Mouse (Mus musculus) neutrophil, adult 5-6 weeks (primary cell): ENCODE data around the gene Sirpa. TPM values are rescaled to one million over a fixed set of nuclear protein-coding genes. Genes with fewer than 3 reads are reported as not detected.

Source experiments
- ATAC-seq: fragments of 151-379, 151-347 bp; 2 replicates; pipeline ENCODE4 v1.8.0; 2017; ENCODE audit warnings: mild to moderate bottlenecking, moderate TSS enrichment; ENCODE audit not compliant: insufficient number of reproducible peaks, poor library complexity, low FRiP score, severe bottlenecking; ENCODE audit errors: extremely low read depth
- total RNA-seq: library from RNA; stranded (forward); fragments of 200-1000 nt; gene quantifications from 2 replicates; pipeline ENCODE4 v1.2.3, GENCODE M21; 2017

The Sirpa gene
- total RNA-seq, 1 experiment from 2014 or later: 376 TPM

- no peak for ATAC-seq
Measured at GRCm38 (mm10) chr2:129627811-129628210, 35.2 kb downstream of the Sirpa start.

- ATAC-seq: no peak
Measured at GRCm38 (mm10) chr2:129628456-129629185, 36.0 kb downstream of the Sirpa start.

DNA sequence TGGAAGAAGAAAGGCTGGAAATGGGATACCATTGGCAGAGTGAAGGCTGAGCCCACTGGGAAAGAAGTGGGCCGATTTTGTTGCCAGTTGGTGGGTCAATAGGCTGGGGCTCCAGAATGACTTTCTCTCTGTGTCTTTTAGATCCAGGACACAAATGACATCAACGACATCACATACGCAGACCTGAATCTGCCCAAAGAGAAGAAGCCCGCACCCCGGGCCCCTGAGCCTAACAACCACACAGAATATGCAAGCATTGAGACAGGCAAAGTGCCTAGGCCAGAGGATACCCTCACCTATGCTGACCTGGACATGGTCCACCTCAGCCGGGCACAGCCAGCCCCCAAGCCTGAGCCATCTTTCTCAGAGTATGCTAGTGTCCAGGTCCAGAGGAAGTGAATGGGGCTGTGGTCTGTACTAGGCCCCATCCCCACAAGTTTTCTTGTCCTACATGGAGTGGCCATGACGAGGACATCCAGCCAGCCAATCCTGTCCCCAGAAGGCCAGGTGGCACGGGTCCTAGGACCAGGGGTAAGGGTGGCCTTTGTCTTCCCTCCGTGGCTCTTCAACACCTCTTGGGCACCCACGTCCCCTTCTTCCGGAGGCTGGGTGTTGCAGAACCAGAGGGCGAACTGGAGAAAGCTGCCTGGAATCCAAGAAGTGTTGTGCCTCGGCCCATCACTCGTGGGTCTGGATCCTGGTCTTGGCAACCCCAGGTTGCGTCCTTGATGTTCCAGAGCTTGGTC, 37.3 kb downstream of the Sirpa start:
- ATAC-seq: no peak

GRCm38 (mm10) chr2:129630532-129630886, 37.9 kb downstream of the Sirpa start:
- ATAC-seq: no peak

DNA sequence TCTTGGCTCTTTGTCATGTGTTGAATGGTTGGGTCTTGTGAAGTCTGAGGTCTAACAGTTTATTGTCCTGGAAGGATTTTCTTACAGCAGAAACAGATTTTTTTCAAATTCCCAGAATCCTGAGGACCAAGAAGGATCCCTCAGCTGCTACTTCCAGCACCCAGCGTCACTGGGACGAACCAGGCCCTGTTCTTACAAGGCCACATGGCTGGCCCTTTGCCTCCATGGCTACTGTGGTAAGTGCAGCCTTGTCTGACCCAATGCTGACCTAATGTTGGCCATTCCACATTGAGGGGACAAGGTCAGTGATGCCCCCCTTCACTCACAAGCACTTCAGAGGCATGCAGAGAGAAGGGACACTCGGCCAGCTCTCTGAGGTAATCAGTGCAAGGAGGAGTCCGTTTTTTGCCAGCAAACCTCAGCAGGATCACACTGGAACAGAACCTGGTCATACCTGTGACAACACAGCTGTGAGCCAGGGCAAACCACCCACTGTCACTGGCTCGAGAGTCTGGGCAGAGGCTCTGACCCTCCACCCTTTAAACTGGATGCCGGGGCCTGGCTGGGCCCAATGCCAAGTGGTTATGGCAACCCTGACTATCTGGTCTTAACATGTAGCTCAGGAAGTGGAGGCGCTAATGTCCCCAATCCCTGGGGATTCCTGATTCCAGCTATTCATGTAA, 38.5 kb downstream of the Sirpa start:
- no peak for ATAC-seq

GRCm38 (mm10) chr2:129632324-129632723, 39.7 kb downstream of the Sirpa start:
- ATAC-seq: no peak

DNA sequence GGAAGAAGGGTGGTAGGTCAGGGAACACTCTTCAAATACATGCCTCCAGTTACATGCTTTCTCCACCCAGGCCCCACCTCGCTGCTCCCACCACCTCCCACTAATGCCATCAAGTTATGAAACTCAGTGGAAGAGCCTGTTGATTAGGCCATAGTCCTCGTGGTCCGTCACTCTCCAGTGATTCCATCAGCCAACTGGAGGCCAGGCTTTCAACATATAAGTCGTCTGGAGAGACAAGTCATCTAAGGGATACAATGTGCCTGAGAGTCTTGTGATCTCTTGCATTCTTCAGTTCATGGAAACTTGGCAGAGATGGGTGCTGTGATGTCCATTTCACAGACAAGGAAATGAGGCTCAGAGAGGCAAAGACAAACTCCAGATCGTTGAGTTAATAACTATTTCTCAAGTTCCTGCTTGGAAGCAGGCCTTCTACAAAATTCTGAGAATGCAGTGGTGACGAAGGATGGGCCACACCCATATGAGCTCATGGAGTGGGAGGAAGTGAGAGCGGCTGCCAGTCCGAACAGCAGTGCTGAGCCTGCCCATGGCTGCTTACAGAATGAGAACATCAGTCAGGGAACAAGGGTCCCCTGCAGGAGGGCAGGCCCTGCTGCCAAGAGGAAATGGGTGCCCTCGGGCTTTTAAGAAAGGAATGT, 40.6 kb downstream of the Sirpa start:
- ATAC-seq: peak; percentile 83

- no peak for ATAC-seq
Measured at GRCm38 (mm10) chr2:129633982-129634381, 41.3 kb downstream of the Sirpa start.

DNA sequence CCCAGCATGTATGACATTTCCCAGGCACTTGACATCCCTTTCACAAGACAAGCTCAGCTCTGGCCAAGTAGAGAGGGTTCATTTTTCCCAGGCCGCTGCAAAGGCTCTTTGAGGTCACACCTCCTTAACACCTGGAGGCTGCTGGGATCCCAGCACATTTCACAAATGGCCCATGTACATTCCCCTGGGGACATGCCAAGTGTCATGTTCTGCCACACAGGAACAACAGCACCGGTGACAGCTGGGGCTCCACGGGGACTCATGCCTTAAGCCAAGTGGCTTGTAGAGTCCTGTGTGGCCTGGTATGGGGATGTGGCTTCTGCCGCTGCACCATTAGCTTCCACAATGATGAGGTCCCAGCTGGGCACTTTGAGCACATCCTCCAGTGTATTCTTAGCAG, 60.0 kb downstream of the Sirpa start:
- ATAC-seq: no peak

DNA sequence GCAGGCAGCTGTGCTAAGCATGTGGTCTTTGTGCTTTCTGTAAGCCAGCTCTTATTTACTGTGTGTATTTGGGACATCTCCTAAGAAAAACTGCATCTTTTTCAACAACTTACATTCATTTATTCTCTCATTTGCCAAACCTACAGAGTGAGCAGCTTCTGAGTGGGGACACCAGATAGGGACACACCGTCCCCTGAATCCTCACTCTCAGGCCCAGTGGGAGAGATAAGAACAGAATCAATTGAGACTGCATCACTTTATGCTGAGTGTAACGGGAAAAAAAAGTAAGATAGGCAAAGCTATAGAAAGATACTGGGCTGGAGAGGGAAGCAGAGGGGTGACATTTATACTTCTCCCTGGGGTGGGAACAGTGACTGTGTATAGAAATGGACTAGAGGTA, 61.0 kb downstream of the Sirpa start:
- ATAC-seq: no peak

GRCm38 (mm10) chr2:129654233-129654950, 61.8 kb downstream of the Sirpa start:
- no peak for ATAC-seq

DNA sequence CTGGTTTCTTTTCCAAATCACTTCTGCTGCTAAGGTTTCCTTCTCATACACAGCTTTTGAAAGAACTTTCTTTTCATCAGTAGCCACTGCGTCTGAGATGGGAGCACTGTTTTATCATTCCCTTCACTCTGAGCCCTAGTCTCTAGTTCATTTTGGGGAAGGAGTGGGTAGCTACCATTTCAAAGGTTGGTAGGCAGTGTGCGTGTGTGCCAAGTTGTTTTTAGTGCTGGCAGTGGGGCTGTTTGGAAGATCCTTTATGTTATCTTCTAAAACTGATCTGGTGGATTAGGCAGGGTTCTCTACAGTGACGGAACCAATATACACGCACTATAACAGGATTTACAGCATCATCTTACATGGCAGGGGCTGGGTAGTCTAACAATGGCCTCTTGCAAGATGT, 62.4 kb downstream of the Sirpa start:
- ATAC-seq: no peak

DNA sequence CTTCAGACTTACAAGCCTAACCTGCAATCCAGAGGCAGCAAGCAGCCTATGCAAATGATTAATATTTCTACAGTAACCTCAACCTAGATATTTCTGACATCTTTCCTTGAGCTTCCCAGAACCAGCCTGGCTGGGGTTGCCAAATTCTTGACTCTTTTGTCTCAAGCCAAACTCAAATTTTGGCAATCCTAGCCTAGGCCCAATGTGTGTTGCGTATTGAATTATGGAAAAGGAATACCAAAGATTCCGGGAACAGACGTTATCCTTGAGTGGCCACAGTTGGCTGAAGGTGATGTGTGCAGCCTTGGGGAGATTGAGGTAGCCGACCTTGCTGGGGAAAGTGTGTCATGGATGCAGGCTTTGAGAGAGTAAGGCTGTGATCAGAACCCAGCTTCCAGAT, 66.2 kb downstream of the Sirpa start:
- no peak for ATAC-seq

DNA sequence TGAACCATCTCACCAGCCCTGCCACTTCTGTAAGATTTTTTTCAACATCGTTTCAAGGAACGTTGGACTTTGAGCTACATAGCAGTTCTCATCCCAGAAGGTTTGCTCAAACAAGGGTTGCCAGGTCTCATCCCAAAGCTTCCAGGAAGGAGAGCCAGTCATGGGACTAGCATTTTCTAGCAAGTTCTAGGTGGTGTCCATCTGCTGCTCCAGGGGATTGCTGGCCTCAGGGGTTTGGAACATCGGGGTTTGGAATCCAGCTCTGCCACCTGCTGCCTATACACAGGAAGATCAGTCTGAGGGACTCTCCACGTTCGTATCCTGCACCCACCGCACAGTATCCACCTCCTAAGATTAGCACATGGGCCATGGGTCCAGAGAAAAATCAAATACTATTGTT, 67.4 kb downstream of the Sirpa start:
- no peak for ATAC-seq

GRCm38 (mm10) chr2:129662484-129662883, 69.8 kb downstream of the Sirpa start:
- no peak for ATAC-seq

DNA sequence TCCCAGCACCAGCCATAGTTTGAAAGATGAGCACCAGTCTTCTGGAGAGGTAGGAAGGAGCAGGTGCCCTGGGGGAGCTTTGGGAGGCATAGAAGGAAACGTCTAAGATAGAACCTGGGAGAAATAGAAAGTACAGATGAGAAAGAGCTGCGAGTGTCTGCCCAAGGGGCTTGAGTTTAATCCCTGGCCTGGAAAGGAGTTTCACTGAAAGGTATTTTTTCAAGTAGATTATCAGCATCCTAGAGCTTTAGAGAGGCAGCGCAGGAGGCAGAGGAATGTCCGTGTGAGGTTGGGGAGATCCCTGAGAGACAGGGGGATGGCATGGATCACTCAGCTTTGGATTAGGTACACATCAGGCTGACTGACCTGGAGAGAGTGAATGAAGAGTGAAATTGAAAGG, 79.3 kb downstream of the Sirpa start:
- no peak for ATAC-seq

DNA sequence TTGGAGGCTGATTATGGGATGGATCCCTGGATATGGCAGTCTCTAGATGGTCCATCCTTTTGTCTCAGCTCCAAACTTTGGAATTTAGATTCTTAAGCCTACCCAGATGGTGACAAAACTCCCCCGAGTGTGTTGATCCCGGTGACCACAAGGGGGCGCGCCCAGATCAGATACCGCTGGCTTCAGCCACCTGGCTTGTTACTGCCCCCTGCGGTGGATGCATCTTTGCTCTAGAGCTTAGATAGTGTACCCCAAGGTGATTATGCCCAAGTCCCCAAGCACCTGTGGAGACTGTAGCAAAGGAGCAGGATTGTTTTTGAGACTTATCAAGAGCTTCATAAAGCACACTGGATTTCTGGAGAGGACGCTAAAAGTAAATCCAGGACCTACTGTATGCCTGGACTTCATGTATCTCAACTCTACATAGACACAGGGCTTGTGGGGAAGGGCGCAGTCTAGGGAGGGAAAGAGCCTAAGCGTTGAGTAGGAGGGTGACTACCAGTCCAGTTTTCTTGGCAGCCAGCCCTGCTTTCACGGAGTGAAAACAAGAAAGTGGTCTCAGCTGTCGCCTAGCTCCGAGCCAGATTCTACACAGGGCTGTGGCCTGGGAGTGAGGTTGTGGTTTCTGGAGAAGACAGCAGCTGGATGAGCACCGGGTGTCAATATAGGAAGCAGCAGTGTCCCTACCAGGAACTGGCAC, 82.5 kb downstream of the Sirpa start:
- ATAC-seq: peak; percentile 92

- no peak for ATAC-seq
Measured at GRCm38 (mm10) chr2:129677664-129678063, 85.0 kb downstream of the Sirpa start.
